Mouse (Mus musculus) testis, adult 2 months (tissue): ENCODE measurements around the gene Dntt. TPM values are rescaled to one million over a fixed set of nuclear protein-coding genes. Genes with fewer than 3 reads are reported as not detected.
A peak's percentile ranks its signal among the peaks of the same experiment; 100 is the strongest.

ENCODE experiments used
- H3K27ac ChIP-seq: fragments of 200-500 bp; 2 replicates; pipeline ENCODE4 v1.5.1; 2012; ENCODE audit warnings: low read depth, low read length; ENCODE audit not compliant: control insufficient read depth, insufficient read depth
- H3K27me3 ChIP-seq: fragments of 200-500 bp; 2 replicates; pipeline ENCODE4 v1.6.1; 2012; ENCODE audit warnings: mild to moderate bottlenecking, low read length, moderate library complexity; ENCODE audit not compliant: control insufficient read depth, insufficient read depth
- H3K36me3 ChIP-seq: fragments of 200-500 bp; 2 replicates; pipeline ENCODE4 v1.6.1; 2012; ENCODE audit warnings: mild to moderate bottlenecking, low read length; ENCODE audit not compliant: control insufficient read depth, insufficient read depth
- H3K4me1 ChIP-seq: fragments of 200-500 bp; 2 replicates; pipeline ENCODE4 v1.6.1; 2012; ENCODE audit warnings: low read length; ENCODE audit not compliant: control insufficient read depth, insufficient read depth
- H3K4me3 ChIP-seq: fragments of 200-500 bp; 2 replicates; pipeline ENCODE4 v1.5.1; 2012; ENCODE audit warnings: low read depth, mild to moderate bottlenecking, low read length, moderate library complexity, mixed read lengths; ENCODE audit not compliant: control insufficient read depth
- CTCF ChIP-seq: fragments of 200-500 bp; IDR thresholded peaks from 2 replicates; pipeline ENCODE4 v1.5.1; 2012; ENCODE audit warnings: low read depth, mild to moderate bottlenecking, inconsistent platforms, low read length, moderate library complexity; ENCODE audit not compliant: control insufficient read depth, insufficient read depth, insufficient replicate concordance
- POLR2A ChIP-seq: fragments of 200-500 bp; IDR thresholded peaks from 2 replicates; pipeline ENCODE4 v1.6.1; 2012; ENCODE audit warnings: low read depth, mild to moderate bottlenecking, inconsistent platforms, low read length, moderate library complexity; ENCODE audit not compliant: control insufficient read depth
- polyA plus RNA-seq: library from polyadenylated mRNA; depleted of rRNA; stranded (reverse); fragments of >200 nt; gene quantifications from 2 replicates; pipeline ENCODE4 v1.2.3, GENCODE M21; 2012

Dntt gene
- polyA plus RNA-seq, 1 experiment = 0.25 TPM

DNA sequence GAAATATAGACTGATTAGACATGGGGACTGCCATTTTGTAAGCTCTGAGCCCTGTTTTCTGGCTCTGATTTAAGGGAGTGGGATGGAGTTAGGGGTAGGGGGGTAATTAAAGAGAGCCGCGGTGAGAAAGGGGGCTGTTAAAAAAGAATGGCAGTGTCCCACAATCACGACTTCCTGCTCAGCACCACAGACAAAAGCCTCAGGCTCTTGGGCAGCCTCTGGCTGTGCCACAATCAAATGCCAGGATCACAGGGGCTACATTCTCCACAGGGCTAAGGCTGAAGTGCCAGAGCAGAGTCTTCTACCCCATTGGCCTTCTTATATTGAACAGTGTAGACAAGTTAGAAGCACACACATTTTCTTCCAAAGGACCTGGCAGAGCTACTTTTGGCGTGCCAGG is 58.8 kb downstream of the Dntt start:
- H3K27me3 ChIP-seq = no peaks in the 10 kb centered on the region
- H3K4me1 ChIP-seq = no peaks in the 10 kb centered on the region
- no peaks in the 10 kb centered on the region for H3K36me3 ChIP-seq
- TF ChIP-seq CTCF (no peak), POLR2A (no peak)
- H3K4me3 ChIP-seq = no peak overlapping the region
- H3K27ac ChIP-seq = no peak overlapping the region

DNA sequence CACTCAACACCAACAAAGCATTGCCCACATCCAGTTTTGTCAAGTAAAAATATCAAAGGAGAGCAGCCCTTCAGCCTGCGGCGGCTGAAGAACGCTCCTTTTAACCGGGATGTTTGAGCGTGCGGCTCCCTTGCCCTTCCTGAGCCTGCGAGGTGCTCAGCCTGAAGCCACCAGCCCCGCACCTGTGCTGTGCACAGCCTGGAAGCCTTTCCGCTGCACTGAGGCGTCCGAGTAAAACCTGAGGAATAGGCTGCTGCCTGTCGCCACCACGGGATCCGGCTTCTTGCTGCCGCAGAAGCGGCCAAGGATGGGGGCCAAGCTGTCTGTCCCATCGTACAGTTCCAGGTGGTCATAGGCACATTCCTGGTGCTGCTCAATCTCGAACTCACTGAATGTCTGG is 59.4 kb downstream of the Dntt start:
- no peak overlapping the region for H3K27ac ChIP-seq
- no peak for TF ChIP-seq CTCF
- no peak for TF ChIP-seq POLR2A
- H3K36me3 ChIP-seq = no peaks in the 10 kb centered on the region
- no peaks in the 10 kb centered on the region for H3K4me1 ChIP-seq
- H3K27me3 ChIP-seq = no peaks in the 10 kb centered on the region
- H3K4me3 ChIP-seq = no peak overlapping the region

DNA sequence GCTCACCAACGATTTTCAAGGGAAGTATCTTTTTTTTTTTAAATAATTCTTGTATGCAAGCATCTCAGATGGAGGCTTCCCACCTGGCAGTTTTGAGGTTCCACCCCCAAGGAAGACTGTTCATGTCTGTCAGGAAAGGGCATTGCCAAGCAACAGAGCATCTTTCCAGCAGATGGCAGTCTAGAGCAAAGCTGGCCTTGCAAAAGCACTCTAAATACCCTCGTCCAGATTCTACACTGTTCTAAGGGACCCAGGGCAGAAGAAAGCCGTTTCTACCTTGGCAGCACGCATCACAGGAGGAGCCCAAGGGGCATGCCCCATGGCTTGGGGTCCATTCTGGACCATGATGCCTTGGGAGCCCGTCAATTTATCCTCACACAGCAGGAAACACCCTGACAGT is 60.8 kb downstream of the Dntt start:
- no peaks in the 10 kb centered on the region for H3K4me1 ChIP-seq
- TF ChIP-seq POLR2A (no peak), CTCF (peak; percentile 29; the same call in 1 of the 2 replicates)

DNA sequence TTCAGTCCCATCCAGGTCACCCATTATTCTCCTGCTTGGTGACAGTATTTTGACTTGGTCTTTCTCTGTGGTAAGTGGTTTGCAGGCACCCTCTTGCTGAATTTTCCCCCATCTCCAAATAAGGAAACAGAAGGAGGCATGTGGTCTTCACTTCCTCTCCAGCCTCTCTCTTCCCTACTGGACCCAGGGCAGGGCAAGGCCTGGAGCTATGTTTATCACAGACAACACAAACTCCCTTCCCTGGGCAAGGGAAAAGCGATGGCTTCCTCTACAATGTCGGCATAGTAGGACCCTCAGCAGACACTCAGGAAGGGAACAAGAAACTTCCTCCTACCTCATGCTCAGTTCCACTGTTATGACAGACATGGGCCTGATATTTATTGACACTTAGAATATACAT is 62.8 kb downstream of the Dntt start:
- H3K36me3 ChIP-seq = no peaks in the 10 kb centered on the region
- no peak overlapping the region for H3K4me3 ChIP-seq
- no peaks in the 10 kb centered on the region for H3K4me1 ChIP-seq
- no peak overlapping the region for H3K27ac ChIP-seq
- TF ChIP-seq CTCF = no peak
- H3K27me3 ChIP-seq = no peaks in the 10 kb centered on the region

More for the DNA sequence above, 60.8 kb downstream of the Dntt start:
- H3K27ac ChIP-seq = no peak overlapping the region
- H3K27me3 ChIP-seq = no peaks in the 10 kb centered on the region
- no peaks in the 10 kb centered on the region for H3K36me3 ChIP-seq
- no peak overlapping the region for H3K4me3 ChIP-seq

GRCm38 (mm10) chr19:41097038-41097437 is 68.0 kb downstream of the Dntt start:
- Histone ChIP-seq H3K27ac (no peak overlapping the region), H3K4me3 (no peak overlapping the region), H3K4me1 (no peaks in the 10 kb centered on the region), H3K27me3 (no peaks in the 10 kb centered on the region), H3K36me3 (no peaks in the 10 kb centered on the region)
- TF ChIP-seq CTCF (no peak), POLR2A (no peak)

DNA sequence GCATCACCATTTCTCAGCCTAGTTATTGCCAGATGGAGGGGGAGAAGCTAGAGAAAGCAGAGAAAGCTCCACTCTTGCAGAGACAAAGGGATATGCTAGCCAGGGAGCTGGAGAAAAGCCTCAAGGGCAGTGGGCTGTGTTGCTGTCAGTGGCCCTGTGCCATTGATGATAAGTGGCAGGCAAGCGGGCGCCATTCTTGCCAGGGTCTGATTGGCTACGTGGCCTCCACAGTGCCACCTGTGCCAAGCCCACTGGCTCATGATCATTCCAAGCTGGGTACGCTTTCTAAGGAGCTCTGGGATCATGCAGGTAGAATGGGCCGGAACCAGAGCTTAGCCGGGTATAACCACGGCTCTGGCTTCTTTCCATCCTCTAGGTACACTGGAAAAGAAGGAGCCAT is 71.8 kb downstream of the Dntt start:
- H3K27ac ChIP-seq = no peak overlapping the region
- TF ChIP-seq CTCF (no peak), POLR2A (no peak)
- no peaks in the 10 kb centered on the region for H3K36me3 ChIP-seq
- H3K27me3 ChIP-seq = no peaks in the 10 kb centered on the region
- no peaks in the 10 kb centered on the region for H3K4me1 ChIP-seq
- H3K4me3 ChIP-seq = no peak overlapping the region

- H3K4me1 ChIP-seq = no peaks in the 10 kb centered on the region
- H3K36me3 ChIP-seq = no peaks in the 10 kb centered on the region
- TF ChIP-seq CTCF = no peak
- no peak for TF ChIP-seq POLR2A
- no peaks in the 10 kb centered on the region for H3K27me3 ChIP-seq
- no peak overlapping the region for H3K4me3 ChIP-seq
- H3K27ac ChIP-seq = no peak overlapping the region
These were observed 72.3 kb downstream of the Dntt start for GRCm38 (mm10) chr19:41101390-41101789.

DNA sequence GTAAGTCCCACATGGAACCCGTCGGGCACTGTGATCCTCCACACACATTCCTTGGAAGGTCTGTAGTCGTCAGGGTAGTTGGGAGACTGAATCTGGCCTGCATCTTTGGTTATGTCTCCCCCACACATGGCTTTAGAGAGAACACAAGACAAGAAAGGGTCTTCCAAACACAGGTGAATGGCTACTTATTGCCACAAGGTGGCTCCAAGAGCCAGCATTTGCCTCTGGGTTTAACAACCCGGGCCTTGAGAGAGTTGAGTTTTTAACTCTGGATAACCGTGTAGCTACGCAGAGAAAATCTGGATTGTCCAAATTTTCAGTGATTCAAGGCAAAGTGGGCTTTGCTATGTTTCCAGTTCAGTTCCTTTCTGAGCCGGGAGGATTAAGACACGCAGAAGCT is 75.8 kb downstream of the Dntt start:
- Histone ChIP-seq H3K27me3 (no peaks in the 10 kb centered on the region), H3K36me3 (no peaks in the 10 kb centered on the region), H3K27ac (no peak overlapping the region), H3K4me1 (no peaks in the 10 kb centered on the region), H3K4me3 (no peak overlapping the region)
- TF ChIP-seq CTCF (no peak), POLR2A (no peak)
